Mouse (Mus musculus) granulocyte monocyte progenitor cell, adult 5-6 weeks (primary cell): Measurements from ENCODE around the gene Lats1. TPM values are rescaled to one million over a fixed set of nuclear protein-coding genes. Genes with fewer than 3 reads are reported as not detected.

Experiments used
- ATAC-seq: replicated peaks from 2 replicates; pipeline ENCODE4 v1.8.0; 2016; ENCODE audit warnings: mild to moderate bottlenecking, moderate TSS enrichment, inconsistent platforms; ENCODE audit not compliant: poor library complexity, severe bottlenecking
- total RNA-seq, 2 experiments: library from RNA; stranded (forward) in 1 of 2; stranded (reverse) in 1 of 2; fragments of 200-712, 200-1000 nt in 1 of 2; fragments of >200 nt in 1 of 2; fragmentation: Nextera tagmentation in 1 of 2; gene quantifications; 2 replicates each; pipeline ENCODE4 v1.2.3; 2014 to 2017

The Lats1 gene
- 23.1 and 29.9 TPM in 2 replicates for total RNA-seq (2014; fragmentation: Nextera tagmentation)
- 12.4 and 16.2 TPM in 2 replicates for total RNA-seq (2017)

DNA sequence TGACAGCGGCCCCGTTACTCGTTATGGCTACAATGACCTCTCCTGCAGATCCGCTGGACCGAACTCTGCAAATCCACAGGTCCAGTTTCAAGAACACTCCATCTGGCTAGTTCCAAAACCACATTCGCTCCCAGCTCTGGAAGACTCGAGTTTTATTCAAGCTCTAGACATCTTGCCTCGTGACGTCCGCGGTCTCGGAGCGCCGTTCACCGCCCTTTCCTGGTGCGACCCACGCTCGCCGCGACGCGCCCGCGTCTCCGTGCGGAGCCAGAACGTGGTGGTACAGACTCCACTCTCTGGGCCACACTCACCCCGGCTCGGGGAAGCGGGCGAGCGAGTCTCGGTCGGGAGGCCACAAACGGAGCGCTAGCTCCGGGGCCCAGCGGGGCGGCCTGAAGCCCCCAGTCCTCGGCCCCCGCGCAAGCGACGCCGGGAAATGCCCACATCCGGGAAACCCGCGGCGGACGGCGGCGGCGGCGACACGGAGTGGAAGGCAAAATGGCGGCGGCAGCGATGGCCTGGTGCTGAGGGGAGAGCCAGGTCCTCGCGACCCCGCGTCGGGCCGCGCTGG lies at the start of gene Lats1, which contains the start of gene Pcmt1:
Gene Lats1 (plus strand): TSS at position 484 of the 571 bp plus-strand sequence.
Gene Pcmt1 (minus strand): TSS at position 406 of the 571 bp plus-strand sequence.
- peak; percentile 78 for ATAC-seq

DNA sequence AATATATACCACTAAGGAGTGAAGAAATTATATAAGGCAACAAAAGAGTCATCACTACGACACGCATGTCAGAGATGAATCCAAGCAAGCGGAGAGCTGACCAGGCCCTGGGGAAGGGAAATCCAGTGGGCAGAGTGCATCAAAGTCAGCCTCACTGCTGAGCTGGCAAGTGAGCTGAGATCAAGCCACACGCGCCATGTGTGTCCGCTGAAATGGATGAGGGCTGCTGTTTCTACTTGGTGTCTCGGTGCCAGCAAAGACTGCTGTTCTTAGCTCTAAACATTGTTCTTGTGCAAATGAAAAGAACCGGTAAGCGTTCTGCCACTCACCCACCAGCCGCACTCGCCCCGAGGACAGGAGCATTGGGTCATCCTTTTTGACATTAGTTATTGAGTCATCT lies 40.6 kb upstream of the Lats1 start:
- no peak for ATAC-seq

DNA sequence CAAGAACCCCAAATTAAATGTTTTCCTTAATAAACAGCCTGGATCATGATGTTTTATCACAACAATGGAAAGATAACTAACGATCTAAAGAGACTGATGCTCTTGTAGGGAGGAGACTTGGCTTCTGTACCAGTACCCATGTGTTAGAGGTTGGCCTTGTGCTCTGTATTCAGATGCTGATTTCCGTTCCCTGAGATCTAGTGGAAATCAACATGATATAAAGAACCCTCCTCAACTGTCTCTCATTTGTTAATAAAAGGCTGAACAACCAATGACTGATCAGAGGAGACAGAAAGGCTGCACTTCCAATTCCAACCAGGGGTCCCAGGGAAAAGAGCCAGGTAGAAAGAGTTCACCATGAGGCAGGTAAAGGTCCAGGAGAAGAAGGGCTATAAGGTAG lies 35.1 kb upstream of the Lats1 start:
- ATAC-seq = no peak

DNA sequence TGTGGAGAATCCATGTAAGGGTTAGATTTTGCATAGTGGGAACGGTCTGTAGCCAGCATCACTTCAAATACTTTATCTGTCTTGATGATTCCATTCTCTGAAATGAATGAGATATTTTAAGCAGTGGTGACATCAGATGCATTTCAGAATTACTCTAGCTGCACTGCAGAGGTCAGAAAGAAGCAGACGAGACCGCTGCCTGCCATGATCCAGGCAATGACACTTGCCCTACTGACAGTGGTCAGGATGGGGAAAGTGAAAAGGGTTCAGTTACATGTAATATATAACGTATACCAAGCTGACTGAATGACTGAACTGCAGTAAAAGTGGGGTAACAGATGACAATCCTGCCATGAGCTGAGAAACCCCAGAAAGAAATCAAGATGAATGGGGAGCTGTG lies 32.0 kb upstream of the Lats1 start:
- ATAC-seq = no peak

DNA sequence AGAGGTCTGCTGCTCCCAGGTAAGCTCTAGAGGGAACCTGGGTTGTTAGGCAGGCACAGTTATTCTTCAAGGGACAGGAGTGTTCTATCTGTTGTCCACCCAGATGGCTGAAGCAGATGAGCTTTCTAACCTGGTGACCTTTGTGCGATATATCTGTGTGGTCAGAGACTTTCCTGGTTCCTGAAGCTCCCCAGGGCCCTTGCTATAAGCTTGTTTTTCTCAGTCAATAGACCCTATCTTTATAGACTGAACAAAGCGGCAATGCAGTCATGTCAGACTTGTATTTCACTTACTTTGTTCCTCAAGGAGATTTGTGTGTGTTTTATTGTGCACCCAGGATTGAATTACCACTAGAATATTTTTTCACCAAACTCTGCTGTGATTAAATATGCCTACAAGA lies 30.0 kb upstream of the Lats1 start:
- no peak for ATAC-seq

DNA sequence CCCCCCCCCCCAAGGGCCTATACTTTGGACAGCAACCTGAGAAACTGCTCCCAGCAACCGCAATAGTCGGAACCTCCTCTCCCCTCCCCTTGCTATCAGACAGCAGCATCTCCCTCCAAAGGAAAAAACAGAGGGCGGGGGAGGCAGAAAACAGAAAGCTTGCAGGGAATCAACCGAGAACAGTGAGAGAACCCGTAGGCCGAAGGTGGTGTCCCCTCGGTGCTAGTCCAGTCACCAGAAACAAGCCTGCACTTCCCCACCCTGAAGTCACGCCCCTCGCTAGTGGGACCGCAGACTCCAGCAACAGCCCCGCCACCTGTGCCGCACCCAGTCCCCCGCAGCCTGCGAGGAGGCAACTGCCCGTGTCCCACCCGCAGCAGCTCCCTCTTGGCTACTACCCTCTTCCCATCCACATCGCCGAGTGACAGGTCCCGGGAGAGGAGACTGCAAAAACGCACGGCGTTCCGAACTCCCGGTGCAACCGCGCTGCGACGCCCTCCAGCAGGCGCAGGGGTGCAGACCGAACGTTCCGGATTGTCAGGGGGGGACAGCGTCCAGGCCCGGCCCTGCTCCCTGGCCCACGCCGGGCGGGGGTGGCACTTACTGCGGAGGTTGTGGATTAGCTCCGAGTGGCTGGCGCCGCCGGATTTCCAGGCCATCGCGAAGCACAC lies 18.4 kb upstream of the Lats1 start:
- ATAC-seq = peak; percentile 62

DNA sequence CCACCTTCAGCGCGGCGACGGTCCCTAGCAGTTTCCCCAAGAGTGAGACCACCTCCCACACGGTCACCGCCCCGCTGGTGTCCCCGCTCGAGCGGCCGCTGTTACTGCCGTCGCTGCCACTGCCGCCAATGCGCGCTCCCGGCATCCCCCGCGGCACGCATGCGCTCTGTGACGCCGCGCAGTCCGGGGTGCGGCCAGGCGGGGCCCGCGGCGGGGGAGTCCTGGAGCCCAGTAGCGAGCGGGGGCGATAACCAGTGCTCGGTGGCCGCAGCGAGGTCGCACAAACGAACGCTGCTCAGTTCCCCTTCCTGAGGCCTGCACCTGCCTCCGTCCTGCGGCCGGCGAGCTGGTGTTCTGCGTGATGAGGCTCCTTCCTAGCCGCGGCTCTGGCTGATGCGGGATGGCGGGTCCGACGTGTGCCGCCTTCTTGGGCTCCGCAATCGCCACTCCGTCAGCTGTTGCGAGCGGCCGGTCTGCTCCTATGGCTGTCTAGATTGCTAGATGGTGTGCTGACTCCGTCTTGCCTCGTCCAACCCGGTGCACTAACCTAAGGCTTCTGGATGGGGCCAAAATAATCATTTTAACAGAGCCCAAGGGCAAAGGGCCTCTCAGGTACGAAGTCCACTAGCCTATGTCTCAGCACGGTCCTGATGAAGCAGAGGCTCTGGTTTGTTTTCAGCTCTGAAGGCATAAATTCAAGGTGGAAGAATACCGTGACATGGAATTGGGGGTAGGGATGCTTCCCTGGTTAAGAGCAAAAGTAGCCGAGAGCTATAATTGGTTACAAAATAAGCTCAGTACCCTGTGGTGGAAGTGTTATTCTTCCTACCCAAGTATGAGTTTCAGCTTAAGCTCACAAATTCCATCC lies 17.6 kb upstream of the Lats1 start:
- peak; percentile 61 for ATAC-seq

DNA sequence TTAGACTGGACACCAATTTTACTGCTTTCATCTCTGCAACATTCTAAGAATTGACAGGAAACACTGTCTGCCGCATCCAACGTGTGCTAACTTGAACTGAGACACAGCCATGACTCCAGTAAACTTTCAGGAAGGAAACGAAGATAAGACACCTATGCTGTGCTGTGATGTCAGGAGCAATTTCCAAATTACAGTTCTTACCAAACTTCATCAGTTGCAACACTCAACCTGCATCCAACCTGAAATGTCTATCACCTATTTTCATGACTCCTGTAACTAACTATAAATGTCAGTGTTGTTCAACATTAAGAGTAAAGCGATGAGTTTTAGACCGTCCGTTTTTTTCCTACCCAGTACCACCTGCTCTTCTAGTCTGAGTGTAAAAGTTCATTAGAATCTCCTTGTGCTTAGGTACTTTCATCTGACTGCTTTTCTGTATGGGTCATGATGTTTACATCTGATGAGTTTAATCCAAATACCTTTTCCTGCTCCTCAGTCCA lies 16.9 kb upstream of the Lats1 start:
- 0 out of 2 replicates have a peak, but pooled peaks have one; percentile 8 for ATAC-seq

DNA sequence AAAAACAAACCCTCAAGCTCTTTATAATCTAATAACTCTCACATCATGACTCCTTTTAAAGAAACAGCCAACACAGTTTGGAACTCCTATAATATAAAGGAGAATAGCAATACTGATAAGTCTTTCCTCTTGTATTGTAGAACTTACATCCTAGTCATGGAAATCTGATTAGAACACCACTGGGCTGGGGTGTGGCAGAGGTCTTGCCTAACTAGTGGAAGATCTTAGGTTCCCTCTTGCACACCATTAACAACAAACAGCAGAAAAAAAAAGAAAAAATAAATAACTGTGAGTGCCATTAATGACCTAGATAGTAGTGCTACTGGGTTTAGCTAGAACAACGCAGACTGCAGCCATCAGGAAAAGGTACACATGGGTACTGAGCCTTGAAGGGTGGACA lies 16.1 kb upstream of the Lats1 start:
- no peak for ATAC-seq

DNA sequence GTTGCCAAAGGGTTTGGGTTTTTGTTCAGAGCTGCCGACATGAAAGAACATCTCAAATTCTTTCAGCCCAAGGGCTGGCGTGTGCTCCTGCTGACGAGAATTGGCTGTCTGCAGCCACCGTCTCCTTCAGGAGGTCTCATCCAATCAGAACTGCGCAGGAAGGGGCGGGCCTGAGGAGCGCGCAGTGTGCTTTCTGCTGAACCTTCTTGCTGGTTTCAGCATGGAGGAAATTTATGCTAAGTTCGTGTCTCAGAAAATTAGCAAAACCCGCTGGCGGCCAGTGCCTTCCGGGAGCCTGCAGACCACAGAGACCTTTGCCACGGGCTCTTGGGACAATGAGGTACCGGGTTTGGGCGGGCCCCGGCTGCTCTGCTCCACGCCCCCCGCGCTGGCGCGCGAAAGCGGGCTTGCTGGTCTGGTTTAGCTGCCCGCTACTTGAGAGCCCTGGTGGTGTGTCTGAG lies 13.6 kb upstream of the Lats1 start, which contains the start of gene Nup43:
Gene Nup43 (plus strand): TSS at position 162 of the 461 bp plus-strand sequence.
- peak; percentile 62 for ATAC-seq

DNA sequence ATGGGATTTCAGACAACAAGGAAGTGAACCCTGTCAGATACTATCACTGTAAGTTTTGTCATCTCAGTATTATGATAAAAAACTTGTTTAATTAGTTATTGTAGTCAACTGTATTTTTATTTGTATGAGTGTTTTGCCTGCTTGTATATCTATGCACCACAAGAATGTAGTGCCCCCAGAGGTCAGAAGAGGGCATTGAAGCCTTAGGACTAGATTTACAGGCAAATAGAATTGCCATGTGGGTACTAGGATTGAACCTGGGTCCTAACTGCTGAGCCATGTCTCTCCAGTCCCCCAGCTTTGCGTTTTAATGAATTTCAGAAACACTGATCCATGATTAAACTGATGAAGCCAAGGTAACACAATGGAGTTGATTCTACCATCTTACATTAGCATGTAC lies 7.3 kb upstream of the Lats1 start:
- ATAC-seq = peak; percentile 96

DNA sequence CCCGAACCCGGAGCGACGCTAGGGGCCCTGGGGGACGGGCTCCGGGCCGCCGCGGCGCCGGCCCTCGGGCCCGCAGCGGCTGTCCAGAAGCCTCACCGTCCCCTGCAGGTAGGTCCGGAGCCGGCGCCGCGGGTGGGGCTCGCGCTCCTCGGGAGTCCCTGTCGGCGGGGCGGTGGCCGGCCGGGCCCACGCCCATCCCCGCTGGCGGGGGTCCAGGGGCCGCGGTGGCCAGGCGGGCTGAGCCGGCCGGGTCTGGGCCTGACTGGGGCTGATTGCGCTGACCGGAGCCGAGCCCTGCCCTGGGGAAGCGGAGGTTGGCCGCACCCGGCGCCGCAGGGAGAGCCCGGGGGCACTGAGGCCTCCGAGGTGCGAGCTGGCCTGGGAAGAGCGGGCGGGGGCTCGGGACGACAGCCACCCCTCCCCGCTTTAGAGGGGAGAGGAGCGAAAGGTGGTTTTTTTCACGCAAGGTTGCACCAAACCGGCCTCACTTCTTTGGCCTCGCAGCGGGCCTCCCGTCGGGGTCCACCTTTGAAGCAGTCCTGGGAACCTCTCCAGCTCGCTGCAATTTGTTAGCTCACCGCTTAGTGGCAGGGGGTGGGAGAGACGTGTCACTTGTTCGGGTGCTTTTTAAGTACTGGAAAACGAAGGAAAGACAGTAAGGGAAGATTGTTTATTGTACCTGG lies 470 bp downstream of the Lats1 start:
- peak; percentile 63 for ATAC-seq

DNA sequence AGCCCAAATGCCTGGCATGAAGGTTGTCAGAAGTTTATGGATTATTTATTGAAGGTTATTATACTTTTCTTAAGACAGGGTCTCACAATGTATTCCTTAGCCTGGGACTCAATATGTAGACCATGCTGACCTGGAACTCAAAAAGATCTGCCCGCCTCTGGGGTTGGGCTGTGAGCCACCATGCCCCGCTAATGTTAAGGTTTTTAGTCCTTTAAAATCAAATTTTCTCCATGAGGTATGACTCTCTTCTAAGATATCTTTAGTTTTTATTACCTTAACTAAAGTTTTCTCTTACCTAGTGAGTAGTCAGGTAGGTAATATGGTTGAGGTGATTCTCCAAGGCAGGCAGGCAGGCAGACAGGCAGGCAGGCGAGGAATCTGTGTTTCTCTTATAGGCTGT lies 1.2 kb downstream of the Lats1 start:
- ATAC-seq = no peak

DNA sequence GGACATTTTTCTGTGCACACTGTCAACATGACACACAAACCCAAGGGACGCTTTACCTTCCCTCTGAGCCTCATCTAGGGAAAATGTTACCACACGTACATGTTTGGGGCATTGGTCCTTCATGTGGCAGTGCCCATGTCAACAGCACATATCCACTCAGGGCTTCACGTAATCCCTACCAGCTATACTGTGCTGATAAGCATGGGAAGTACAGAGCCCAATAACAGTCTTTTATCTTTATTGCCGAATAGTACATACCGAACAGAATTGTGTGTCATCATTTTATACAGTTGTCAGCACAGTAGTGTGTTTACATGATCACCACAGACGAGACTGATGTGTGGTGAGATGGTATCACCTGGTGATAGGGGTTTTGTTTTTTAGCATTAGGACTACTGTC lies 5.9 kb downstream of the Lats1 start:
- ATAC-seq = no peak

DNA sequence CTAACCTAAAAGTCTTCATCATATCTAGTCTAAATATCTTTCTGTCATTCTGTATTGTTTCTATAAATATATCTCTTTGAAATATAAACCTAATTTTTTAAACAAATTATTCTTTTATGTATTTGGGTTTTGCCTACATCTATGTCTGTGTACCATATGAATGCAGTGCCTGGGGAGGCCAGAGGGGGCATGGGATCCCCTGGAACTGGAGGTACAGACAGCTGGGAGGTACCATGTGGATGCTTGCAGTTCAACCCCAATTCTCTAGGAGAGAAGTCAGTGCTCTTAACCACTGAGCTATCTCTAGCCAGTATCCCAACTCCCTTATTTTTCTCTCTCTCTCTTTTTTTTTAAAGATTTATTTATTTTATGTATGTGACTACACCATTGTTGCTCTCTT lies 14.3 kb downstream of the Lats1 start:
- ATAC-seq = peak; percentile 80

DNA sequence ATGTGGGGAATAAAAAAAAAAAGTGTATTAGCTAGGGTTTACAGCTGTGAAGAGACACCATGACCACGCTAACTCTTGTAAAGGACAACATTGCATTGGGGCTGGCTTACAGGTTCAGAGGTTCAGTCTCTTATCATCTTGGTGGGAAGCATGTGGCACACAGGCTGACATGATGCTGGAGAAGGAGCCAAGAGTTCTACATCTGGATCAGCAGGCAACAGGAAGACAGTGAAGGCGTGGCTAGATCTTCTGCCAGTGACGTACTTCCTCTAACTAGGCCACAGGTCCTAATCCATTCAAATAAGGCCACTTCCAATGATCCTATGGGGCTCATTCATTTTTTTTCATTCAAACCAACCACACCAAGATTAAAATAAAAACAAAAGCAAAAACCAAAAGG lies 19.1 kb downstream of the Lats1 start:
- no peak for ATAC-seq

DNA sequence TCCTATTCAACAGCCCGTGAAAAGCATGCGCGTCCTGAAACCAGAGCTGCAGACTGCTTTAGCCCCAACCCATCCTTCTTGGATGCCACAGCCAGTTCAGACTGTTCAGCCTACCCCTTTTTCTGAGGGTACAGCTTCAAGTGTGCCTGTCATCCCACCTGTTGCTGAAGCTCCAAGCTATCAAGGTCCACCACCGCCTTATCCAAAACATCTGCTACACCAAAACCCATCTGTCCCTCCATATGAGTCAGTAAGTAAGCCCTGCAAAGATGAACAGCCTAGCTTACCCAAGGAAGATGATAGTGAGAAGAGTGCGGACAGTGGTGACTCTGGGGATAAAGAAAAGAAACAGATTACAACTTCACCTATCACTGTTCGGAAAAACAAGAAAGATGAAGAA lies 21.6 kb downstream of the Lats1 start:
- ATAC-seq = no peak

DNA sequence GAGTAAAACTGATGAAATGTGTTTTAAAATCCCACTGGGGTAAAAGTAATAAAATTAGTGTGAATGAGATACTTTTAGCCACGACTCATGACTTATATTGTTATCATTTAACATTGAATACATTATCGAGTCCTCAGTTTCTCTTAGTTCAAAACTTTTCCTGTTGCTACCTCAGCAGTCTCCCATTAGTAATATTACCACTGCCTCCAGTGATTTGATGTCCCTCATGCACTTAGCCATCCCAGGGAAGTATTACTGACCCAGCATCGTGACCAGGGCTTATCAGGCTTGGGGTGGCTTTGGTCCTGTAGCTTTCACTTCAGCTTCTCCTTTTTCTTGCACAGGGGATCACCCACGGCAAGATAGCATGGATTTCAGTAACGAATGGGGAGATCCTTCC lies 29.1 kb downstream of the Lats1 start:
- no peak for ATAC-seq

DNA sequence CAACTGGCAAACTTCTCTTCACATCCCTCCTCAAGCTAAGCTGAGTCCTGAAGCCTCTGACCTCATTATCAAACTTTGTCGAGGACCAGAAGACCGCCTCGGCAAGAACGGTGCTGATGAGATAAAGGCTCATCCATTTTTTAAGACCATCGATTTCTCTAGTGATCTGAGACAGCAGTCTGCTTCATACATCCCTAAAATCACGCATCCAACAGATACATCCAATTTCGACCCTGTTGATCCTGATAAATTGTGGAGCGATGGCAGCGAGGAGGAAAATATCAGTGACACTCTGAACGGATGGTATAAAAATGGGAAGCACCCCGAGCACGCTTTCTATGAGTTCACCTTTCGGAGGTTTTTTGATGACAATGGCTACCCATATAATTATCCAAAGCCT lies 31.5 kb downstream of the Lats1 start:
- no peak for ATAC-seq

DNA sequence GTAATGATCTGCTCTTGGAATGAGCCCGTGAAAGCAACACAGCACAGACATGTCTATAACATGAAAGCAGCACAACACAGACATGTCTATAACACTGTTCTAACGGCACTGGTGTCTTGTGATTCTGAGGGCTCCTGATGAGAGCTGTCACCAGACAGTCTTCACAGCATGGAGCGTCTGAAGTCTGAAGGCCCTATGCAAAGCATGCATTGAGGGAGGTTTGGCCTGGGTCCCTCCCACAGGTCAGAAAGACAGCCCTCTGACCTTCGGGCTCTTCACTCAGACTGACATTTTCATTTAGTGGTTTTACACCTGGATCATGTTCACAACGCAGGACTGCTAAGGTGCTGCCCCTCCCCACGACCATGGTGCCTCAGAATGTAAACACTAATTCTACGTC lies 34.0 kb downstream of the Lats1 start:
- ATAC-seq = no peak
